Mouse (Mus musculus) embryonic facial prominence, embryonic 12.5 days (tissue): ENCODE data around the gene Zfp385b. TPM values are rescaled to one million over a fixed set of nuclear protein-coding genes. Genes with fewer than 3 reads are reported as not detected.

ENCODE experiments used
- ATAC-seq: fragments of 200-750 bp; cut with Nextera tagmentation; 2 replicates; pipeline ENCODE4 v1.8.0; 2017; ENCODE audit not compliant: insufficient number of reproducible peaks, insufficient read depth, low FRiP score, low TSS enrichment
- H3K27ac ChIP-seq: fragments of 300-500 bp; sonication (generic); 2 replicates; pipeline ENCODE4 v1.5.1; 2016; ENCODE audit warnings: mild to moderate bottlenecking
- H3K27me3 ChIP-seq: fragments of 300-500 bp; sonication (generic); 2 replicates; pipeline ENCODE4 v1.6.1; 2016; ENCODE audit warnings: mild to moderate bottlenecking, moderate library complexity
- H3K36me3 ChIP-seq: fragments of 300-500 bp; sonication (generic); 2 replicates; pipeline ENCODE4 v1.6.1; 2016; ENCODE audit warnings: mild to moderate bottlenecking
- H3K4me1 ChIP-seq: fragments of 300-500 bp; sonication (generic); 2 replicates; pipeline ENCODE4 v1.6.1; 2016
- H3K4me2 ChIP-seq: fragments of 300-500 bp; sonication (generic); replicated peaks from 2 replicates; pipeline ENCODE4 v1.6.1; 2016; ENCODE audit warnings: mild to moderate bottlenecking, moderate library complexity
- H3K4me3 ChIP-seq: fragments of 300-500 bp; sonication (generic); 2 replicates; pipeline ENCODE4 v1.5.1; 2016; ENCODE audit warnings: mild to moderate bottlenecking
- H3K9ac ChIP-seq: fragments of 300-500 bp; sonication (generic); 2 replicates; pipeline ENCODE4 v1.6.1; 2016; ENCODE audit warnings: mild to moderate bottlenecking, moderate library complexity
- H3K9me3 ChIP-seq: fragments of 300-500 bp; sonication (generic); 2 replicates; pipeline ENCODE4 v1.6.1; 2016; ENCODE audit warnings: mild to moderate bottlenecking, moderate library complexity
- WGBS: fragments of 180-500 bp; shearing (Covaris S2); methylation state at CpG from one replicate; pipeline ENCODE4 v1.1.7; 2016; 5-methylcytosine and 5-hydroxymethylcytosine counted together
- polyA plus RNA-seq: library from polyadenylated mRNA; unstranded; fragments of >200 nt; fragmentation: Nextera tagmentation; extraction: Ambion mirVana; gene quantifications from 2 replicates; pipeline ENCODE4 v1.2.1, GENCODE M21; 2016

Zfp385b gene
- polyA plus RNA-seq, result 3.2 and 3.6 TPM in 2 replicates

DNA sequence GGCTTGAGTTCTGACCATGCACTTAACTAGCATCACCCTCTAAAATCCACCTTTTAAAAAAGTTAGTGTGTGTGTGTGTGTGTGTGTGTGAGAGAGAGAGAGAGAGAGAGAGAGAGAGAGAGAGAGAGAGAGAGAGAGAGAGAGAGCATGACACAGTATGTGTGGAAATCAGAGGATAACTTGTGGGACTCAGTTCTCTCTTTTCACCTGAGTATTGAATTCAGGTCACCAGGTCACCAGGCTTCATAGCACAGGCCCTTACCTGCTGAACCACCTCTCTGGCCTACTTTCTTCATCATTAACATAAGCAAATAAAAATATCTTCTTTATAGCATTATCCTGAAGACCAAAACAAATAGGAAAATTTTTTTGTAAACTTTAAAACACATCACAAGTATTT is at the start of gene Zfp385b:
TSS of gene Zfp385b (minus strand) at position 101 of the 400 bp plus-strand sequence.
- Histone ChIP-seq H3K4me2 (no peak within 1 kb of the TSS), H3K9ac (no peak within 1 kb of the TSS), H3K27me3 (peaks cover 34% of the 10 kb centered on the region), H3K9me3 (no peaks in the 10 kb centered on the region), H3K4me3 (no peak within 1 kb of the TSS), H3K4me1 (no peaks in the 10 kb centered on the region), H3K36me3 (no peaks in the 10 kb centered on the region), H3K27ac (no peak within 1 kb of the TSS)
- ATAC-seq, result no peak

DNA sequence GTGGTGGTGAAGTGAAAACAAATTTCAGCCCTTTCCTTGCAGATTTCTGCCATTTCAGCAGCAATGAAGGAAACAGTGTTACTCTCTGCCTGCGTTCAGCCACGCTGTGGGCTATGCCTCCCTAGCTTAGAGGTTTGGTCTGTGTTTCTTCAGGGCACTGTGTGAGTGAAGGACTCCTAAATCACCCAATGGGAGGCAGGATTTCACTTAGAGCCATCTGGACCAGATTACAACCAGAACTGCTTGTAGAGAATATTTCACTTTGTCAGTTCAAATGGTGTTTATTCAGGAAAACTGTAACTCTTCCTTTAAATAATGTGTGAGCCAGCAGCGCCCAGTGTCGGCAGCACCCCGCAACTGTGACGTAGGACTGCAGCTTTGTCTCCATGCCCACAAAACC is 44.5 kb upstream of the Zfp385b start:
- Histone ChIP-seq H3K4me3 (no peak overlapping the region), H3K9ac (no peak overlapping the region), H3K27ac (peak overlapping the region; percentile 72), H3K36me3 (no peaks in the 10 kb centered on the region), H3K4me1 (peaks cover 14% of the 10 kb centered on the region; the same call in 1 of the 2 replicates), H3K27me3 (no peaks in the 10 kb centered on the region), H3K4me2 (peak overlapping the region; percentile 30), H3K9me3 (no peaks in the 10 kb centered on the region)
- ATAC-seq, result peak; percentile 81
- WGBS, result 28% methylated on average over 6 of the region's 6 CpGs

DNA sequence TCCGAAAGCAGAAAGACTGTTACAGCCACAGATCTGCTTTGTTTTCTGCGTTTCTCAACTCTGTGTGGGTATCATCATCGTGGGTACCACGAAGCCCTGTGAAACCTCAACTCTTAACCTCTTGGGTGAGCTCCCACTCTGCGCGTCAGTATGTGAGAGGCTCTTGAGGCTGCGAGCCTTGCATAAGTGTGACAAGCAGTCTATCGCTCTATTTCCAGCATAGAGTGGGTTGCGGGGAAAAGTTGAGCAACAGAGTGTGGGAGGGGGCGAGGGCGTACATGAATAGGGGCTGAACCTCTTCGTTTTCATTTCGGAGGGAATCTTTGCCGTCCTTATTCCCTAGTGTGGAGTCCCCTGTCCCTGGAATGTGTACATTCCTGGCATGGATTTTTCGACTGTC is 44.1 kb upstream of the Zfp385b start:
- Histone ChIP-seq H3K27ac (peak overlapping the region; percentile 72), H3K9ac (no peak overlapping the region), H3K9me3 (no peaks in the 10 kb centered on the region), H3K4me2 (peak overlapping the region; percentile 30), H3K4me3 (no peak overlapping the region), H3K4me1 (peaks cover 14% of the 10 kb centered on the region; the same call in 1 of the 2 replicates), H3K27me3 (no peaks in the 10 kb centered on the region), H3K36me3 (no peaks in the 10 kb centered on the region)
- WGBS, result 62% methylated on average over 15 of the region's 15 CpGs
- ATAC-seq, result peak; percentile 57; the same call in 1 of the 2 replicates

DNA sequence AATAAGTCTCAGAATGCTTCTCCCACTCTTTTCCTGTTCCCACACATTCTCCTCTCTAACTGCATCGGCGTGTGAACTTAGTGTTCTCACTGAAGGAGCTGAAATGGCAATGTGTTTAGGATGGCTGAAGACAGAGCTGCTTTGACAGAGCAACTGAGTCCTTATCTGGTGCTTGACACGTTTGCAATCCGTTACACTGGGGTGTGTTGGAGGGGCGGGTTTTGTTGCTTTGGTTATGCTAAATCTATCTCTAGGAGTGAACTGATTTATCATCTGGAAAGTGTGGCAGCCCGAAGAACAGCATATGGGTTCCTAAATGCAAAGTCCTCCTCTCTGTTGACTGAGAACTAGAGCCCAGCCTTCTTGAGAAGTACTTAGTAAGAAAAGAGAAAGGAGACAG is 22.0 kb upstream of the Zfp385b start:
- H3K4me2 ChIP-seq, result no peak overlapping the region
- WGBS, result 68% methylated on average over 6 of the region's 6 CpGs

DNA sequence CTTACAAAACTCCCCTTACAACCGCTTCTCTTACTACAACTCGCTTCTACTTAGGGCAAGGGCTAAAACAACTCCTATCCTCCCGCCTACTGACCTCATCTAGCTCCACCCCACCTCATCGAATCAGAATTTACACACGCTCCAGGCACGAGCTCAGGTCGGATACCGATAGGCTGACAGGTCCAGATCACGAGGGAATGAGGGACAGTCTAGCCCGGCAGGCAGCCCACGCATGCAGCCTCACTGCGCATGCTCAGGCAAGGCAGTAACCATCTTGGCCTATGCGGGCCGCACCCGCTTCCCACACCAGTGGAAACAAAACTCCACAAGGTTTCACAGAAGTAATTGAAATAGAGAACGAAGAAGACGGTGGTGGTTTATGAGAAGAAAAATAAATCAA is 20.1 kb upstream of the Zfp385b start:
- 88% methylated on average over 17 of the region's 17 CpGs for WGBS
- no peak overlapping the region for H3K4me3 ChIP-seq
- no peak overlapping the region for H3K4me2 ChIP-seq
- no peak overlapping the region for H3K27ac ChIP-seq
- H3K36me3 ChIP-seq, result no peaks in the 10 kb centered on the region
- no peak overlapping the region for H3K9ac ChIP-seq
- H3K4me1 ChIP-seq, result 0 out of 2 replicates have a peak, but pooled peaks cover 3% of the 10 kb centered on the region
- ATAC-seq, result no peak
- no peaks in the 10 kb centered on the region for H3K9me3 ChIP-seq
- H3K27me3 ChIP-seq, result no peaks in the 10 kb centered on the region

More for the DNA sequence above, 22.0 kb upstream of the Zfp385b start:
- Histone ChIP-seq H3K4me1 (0 out of 2 replicates have a peak, but pooled peaks cover 3% of the 10 kb centered on the region), H3K4me3 (no peak overlapping the region), H3K9me3 (no peaks in the 10 kb centered on the region), H3K27me3 (no peaks in the 10 kb centered on the region), H3K27ac (no peak overlapping the region), H3K9ac (no peak overlapping the region), H3K36me3 (no peaks in the 10 kb centered on the region)
- ATAC-seq, result no peak

DNA sequence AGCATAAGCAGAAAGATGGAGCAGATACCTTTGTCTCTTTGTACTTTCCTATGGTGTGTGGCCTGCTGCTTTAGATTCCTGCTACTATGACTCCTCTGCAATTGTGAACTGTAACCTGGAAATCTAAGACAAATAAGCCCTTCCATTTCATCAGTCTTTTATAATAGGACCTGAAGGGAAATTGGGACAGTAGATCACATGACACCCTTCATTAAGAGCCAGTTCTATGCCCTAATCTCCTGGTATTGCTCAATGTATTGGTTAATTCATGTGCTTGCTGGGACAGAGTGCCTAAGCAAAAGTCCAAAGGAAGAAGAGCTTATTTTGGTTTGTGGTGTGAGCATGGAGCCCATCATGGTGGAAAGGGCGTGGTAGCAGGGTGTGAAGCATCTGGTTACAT is 19.2 kb upstream of the Zfp385b start:
- WGBS, result 84% methylated on average over 1 of the region's 1 CpGs

DNA sequence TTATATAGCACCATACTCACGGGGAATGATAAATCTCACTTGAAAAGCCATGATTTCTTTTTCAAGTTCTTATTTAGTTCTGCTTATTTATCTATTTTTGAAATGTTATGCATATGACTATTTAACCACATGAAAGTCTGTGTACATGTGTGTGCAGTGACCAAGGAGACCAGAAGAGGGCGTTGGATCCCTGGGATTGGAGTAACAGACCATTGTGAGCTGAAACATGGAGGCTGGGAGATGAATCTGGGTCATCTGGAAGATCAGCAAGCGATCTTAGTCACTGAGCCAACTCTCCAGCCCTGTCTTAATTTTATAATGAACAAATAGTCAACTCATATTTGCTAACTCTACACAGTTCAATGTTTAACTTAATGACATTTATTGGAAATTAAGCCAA is 16.3 kb upstream of the Zfp385b start:
- WGBS, result 55% methylated on average over 3 of the region's 3 CpGs
- 0 out of 2 replicates have a peak, but pooled peaks cover 2% of the 10 kb centered on the region for H3K4me1 ChIP-seq
- H3K4me3 ChIP-seq, result no peak overlapping the region
- no peak for ATAC-seq
- no peak overlapping the region for H3K27ac ChIP-seq
- H3K9ac ChIP-seq, result no peak overlapping the region
- no peaks in the 10 kb centered on the region for H3K9me3 ChIP-seq
- H3K36me3 ChIP-seq, result no peaks in the 10 kb centered on the region
- H3K27me3 ChIP-seq, result no peaks in the 10 kb centered on the region
- no peak overlapping the region for H3K4me2 ChIP-seq

More for the DNA sequence above, 19.2 kb upstream of the Zfp385b start:
- no peak overlapping the region for H3K4me3 ChIP-seq
- no peak for ATAC-seq
- H3K4me2 ChIP-seq, result no peak overlapping the region
- no peak overlapping the region for H3K9ac ChIP-seq
- 0 out of 2 replicates have a peak, but pooled peaks cover 3% of the 10 kb centered on the region for H3K4me1 ChIP-seq
- H3K27ac ChIP-seq, result no peak overlapping the region
- H3K9me3 ChIP-seq, result no peaks in the 10 kb centered on the region
- H3K36me3 ChIP-seq, result no peaks in the 10 kb centered on the region
- no peaks in the 10 kb centered on the region for H3K27me3 ChIP-seq

DNA sequence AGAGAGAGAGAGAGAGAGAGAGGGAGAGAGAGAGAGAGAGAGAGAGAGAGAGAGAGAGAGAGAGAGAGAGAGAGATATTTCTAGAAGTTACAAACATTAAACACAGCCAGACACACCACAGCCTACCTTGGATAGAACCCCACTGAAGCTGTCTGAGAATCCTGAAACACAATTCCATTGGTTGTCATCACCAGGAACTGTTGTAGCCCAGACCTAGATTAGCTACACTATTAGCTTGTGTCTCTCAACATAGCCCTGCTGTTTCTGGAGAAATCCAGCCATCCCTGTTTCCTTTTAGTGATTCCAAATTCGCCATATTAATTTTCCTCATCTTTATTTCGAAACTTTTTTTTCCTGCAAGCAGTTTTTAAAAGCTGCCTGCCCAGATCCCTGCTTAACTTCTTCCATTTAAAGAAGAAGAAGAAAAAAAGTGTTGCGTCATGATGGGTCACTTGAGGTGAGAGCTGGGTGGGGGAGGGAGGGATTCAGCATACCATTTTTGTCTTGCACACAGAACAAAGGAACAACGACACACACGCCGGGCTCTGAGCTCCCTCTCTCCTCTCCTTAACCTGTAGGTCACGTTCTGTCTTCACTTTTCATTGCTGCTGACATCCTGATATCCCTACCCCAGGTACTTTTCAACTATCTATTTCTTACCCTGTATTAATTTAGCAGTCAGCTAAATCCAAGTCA is 6.8 kb upstream of the Zfp385b start:
- Histone ChIP-seq H3K4me3 (no peak overlapping the region), H3K4me2 (no peak overlapping the region), H3K9me3 (no peaks in the 10 kb centered on the region), H3K9ac (no peak overlapping the region), H3K4me1 (no peaks in the 10 kb centered on the region), H3K27ac (no peak overlapping the region), H3K36me3 (no peaks in the 10 kb centered on the region), H3K27me3 (no peaks in the 10 kb centered on the region)
- 44% methylated on average over 7 of the region's 7 CpGs for WGBS
- no peak for ATAC-seq

DNA sequence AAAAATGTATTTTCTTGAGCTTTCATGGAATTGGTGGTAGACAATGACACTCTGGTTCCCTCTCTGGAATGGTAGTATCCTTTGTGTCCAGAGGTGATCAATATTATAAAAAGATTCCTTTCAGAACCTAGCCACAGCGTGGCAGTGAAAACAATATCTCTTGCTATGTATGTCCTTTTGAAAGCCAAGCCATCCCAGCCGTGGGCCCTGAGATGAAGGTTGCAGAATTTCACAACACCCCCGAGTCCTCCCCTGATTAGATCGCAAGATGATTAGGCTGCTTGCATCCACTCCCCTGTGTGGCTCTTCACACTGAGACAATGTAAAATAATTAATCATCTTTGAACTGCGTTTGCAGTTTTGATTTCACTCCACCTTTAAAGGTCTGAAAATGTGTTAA is 3.6 kb upstream of the Zfp385b start:
- H3K9me3 ChIP-seq, result no peaks in the 10 kb centered on the region
- ATAC-seq, result no peak
- H3K4me1 ChIP-seq, result no peaks in the 10 kb centered on the region
- 86% methylated on average over 5 of the region's 5 CpGs for WGBS
- no peak overlapping the region for H3K4me3 ChIP-seq
- no peaks in the 10 kb centered on the region for H3K36me3 ChIP-seq
- peaks cover 3% of the 10 kb centered on the region for H3K27me3 ChIP-seq
- no peak overlapping the region for H3K9ac ChIP-seq
- no peak overlapping the region for H3K27ac ChIP-seq
- H3K4me2 ChIP-seq, result no peak overlapping the region

DNA sequence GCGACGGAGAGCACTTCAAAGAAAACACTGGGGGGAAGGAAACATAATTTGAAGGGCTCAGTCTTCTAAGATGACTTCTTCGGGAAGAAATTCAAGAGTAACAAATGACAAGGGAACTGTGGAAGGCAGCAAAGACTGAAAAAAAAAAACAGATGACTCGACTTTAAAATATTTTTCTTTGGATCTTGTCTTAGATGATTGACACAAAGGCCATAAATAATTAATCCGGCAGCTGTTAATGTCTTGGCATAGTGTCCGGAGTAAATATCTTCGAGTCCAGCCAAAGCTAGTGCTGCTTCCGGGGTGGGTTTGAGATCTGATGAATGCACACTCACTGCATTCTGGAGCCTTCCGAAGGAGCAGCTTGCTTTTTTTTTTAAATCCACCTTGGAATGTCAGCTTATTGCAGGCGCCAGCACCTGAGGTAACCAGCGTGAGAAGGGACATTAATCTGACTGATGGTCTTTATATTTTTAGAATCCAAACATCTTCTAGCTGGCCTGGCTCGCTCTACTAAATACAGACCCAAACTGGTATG is 2.0 kb downstream of the Zfp385b start:
- H3K4me2 ChIP-seq, result peak overlapping the region; percentile 99
- peaks cover 34% of the 10 kb centered on the region for H3K27me3 ChIP-seq
- H3K9ac ChIP-seq, result peak overlapping the region; percentile 60; the same call in 1 of the 2 replicates
- no peaks in the 10 kb centered on the region for H3K36me3 ChIP-seq
- no peaks in the 10 kb centered on the region for H3K9me3 ChIP-seq
- no peak overlapping the region for H3K27ac ChIP-seq
- peak overlapping the region; percentile 69 for H3K4me3 ChIP-seq
- ATAC-seq, result no peak
- WGBS, result 31% methylated on average over 12 of the region's 12 CpGs
- H3K4me1 ChIP-seq, result no peaks in the 10 kb centered on the region

DNA sequence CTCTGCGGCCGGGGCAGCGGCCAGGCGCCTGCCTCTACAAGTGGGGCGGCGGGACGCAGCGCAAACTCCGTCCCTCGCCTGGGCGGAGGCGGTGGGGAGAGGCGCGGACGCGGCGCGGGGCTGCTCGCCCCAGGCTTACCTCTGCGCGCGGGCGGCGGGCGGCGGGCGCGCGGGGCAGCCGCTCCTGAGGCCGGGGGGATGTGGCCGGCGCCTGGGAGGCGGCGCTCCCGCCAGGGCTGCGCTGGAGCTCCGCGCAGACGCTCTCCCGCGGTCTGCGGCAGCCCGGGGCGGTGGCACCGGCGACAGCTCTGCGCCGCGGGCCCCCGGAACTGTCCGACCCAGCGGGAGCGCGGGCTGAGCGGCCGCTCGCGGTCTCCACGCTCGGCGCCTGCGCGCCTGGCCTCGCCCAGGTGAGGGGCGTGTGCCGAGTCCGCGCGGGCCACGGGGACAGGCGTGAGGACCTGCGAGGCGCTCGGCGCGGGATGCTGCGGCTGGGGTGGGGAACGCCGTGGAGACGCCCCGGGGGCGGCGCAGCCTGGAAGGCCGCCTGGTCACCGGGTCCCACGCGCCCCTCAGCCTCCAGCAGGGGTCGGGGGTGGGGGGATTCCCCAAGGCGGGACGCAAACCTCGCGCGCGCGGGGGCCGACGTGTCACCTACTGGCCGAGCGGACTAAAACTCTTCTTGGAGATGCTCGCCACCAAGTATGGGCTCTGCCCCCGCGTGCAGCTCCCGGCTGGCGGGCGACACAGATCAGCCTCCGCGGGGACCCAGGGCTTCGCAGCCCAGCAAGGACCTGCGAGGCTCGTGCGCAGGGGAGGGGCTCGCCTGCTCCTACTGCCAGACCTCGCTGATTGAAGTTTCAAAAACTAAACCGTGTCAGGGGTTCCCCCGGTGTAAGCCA is 2.8 kb downstream of the Zfp385b start:
- peak; percentile 82 for ATAC-seq
- H3K36me3 ChIP-seq, result no peaks in the 10 kb centered on the region
- no peaks in the 10 kb centered on the region for H3K4me1 ChIP-seq
- peak overlapping the region; percentile 60 for H3K9ac ChIP-seq
- under 1% methylated on average over 99 of the region's 116 CpGs for WGBS
- peaks cover 34% of the 10 kb centered on the region for H3K27me3 ChIP-seq
- no peaks in the 10 kb centered on the region for H3K9me3 ChIP-seq
- H3K27ac ChIP-seq, result 0 out of 2 replicates have a peak overlapping the region, but pooled peaks have one; percentile 1
- H3K4me2 ChIP-seq, result peak overlapping the region; percentile 99
- H3K4me3 ChIP-seq, result peak overlapping the region; percentile 69
